ENCODE assay signal across 23 mouse cellular contexts in the genomic region with DNA sequence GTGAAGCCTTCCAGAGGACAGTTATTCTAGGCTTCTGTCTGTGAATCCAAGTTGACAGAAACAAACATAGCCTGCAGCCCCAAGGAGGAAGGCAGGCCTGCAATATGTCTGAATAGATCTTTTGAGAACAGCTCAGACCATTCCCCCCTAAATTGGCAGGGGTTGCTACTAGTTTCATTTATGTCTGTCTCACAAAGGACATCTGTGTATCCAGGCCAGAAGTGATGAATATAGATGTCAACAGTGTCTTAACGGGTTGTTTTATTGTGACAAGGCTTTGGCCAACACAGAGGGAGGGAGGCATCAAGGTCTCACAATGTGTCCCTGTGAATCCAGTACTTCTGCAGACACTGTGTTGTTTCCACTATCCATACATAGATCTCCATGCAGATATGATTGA. TPM values are rescaled to one million over a fixed set of nuclear protein-coding genes. Genes with fewer than 3 reads are reported as not detected.
DNase-seq lines count a peak whose midpoint lies in the region; ATAC-seq and TF ChIP-seq lines count a peak whose summit lies in the region.
"Had no signal": no experiment of that assay in that cellular context is flagged by ENCODE, and none has a peak within 500 bp of the region (broad histone marks: within the 10 kb centered on the region; RNA-seq: fewer than 3 reads in every experiment).

No protein-coding gene starts in this region.

- H3K4me3 ChIP-seq in hindbrain, postnatal 0 days (ENCODE audit: low read length): no peak overlapping the region
- H3K4me3 ChIP-seq in hindbrain, embryonic 12.5 days: no peak overlapping the region
- no peak overlapping the region for H3K4me3 ChIP-seq in neural tube, embryonic 15.5 days (replicated peaks)
- H3K4me3 ChIP-seq: embryonic facial prominence, embryonic 13.5 days; forebrain, embryonic 13.5 days; gastrocnemius, adult 2 months; heart, embryonic 13.5 days had no signal

- H3K36me3 ChIP-seq in hindbrain, postnatal 0 days (ENCODE audit: insufficient read depth, low read length): no peaks in the 10 kb centered on the region
- no peaks in the 10 kb centered on the region for H3K36me3 ChIP-seq in hindbrain, embryonic 12.5 days
- H3K36me3 ChIP-seq in neural tube, embryonic 15.5 days: no peaks in the 10 kb centered on the region
- H3K36me3 ChIP-seq: embryonic facial prominence, embryonic 13.5 days; heart, embryonic 13.5 days had no signal

- no peak overlapping the region for H3K4me2 ChIP-seq in hindbrain, postnatal 0 days (ENCODE audit: low read depth, low read length)
- no peak overlapping the region for H3K4me2 ChIP-seq in hindbrain, embryonic 12.5 days (replicated peaks)
- H3K4me2 ChIP-seq in neural tube, embryonic 15.5 days: no peak overlapping the region
- H3K4me2 ChIP-seq: embryonic facial prominence, embryonic 13.5 days; forebrain, embryonic 13.5 days; heart, embryonic 13.5 days had no signal

- no peak overlapping the region for H3K9ac ChIP-seq in hindbrain, postnatal 0 days (replicated peaks; ENCODE audit: low read length)
- H3K9ac ChIP-seq in hindbrain, embryonic 12.5 days: no peak overlapping the region
- H3K9ac ChIP-seq in neural tube, embryonic 15.5 days (replicated peaks): no peak overlapping the region
- H3K9ac ChIP-seq: embryonic facial prominence, embryonic 13.5 days; forebrain, embryonic 13.5 days; heart, embryonic 13.5 days had no signal

- DNase-seq in heart, adult 11 months: peak; percentile 17
- DNase-seq in heart, postnatal 10 days: no peak
- peak; percentile 14 for DNase-seq in hindbrain, postnatal 0 days (ENCODE audit: low spot score)
- DNase-seq in neural tube, embryonic 10.5 days (ENCODE audit: extremely low spot score, low spot score): no peak
- no peak for DNase-seq in kidney, postnatal 25 days
- DNase-seq: adrenal gland, adult 8-10 months; adrenal gland, postnatal 36 days; cerebellum, adult 11-12 months; cerebellum, adult 9-10 months; gastrocnemius, adult 2 months; gastrocnemius, postnatal 25 days; heart, postnatal 4 days; kidney, adult 8-10 months had no signal

- no peak for TF ChIP-seq CTCF in hindbrain, postnatal 0 days (IDR thresholded peaks at IDR 0.05; ENCODE audit: low read depth)

- ATAC-seq in hindbrain, postnatal 0 days: peak; percentile 86
- ATAC-seq in hindbrain, embryonic 12.5 days (ENCODE audit: low FRiP score): no peak
- peak; percentile 38; the same call in 1 of the 2 replicates for ATAC-seq in neural tube, embryonic 15.5 days (ENCODE audit: low FRiP score)
- ATAC-seq: inflammation-experienced regulatory T-cells, adult 6 months; intestine, postnatal 0 days had no signal

- no peaks in the 10 kb centered on the region for H3K27me3 ChIP-seq in hindbrain, postnatal 0 days (ENCODE audit: insufficient read depth, low read length)
- no peaks in the 10 kb centered on the region for H3K27me3 ChIP-seq in hindbrain, embryonic 12.5 days
- H3K27me3 ChIP-seq in neural tube, embryonic 15.5 days (replicated peaks): no peaks in the 10 kb centered on the region
- H3K27me3 ChIP-seq: embryonic facial prominence, embryonic 13.5 days; forebrain, embryonic 13.5 days; heart, embryonic 13.5 days had no signal

- no peaks in the 10 kb centered on the region for H3K9me3 ChIP-seq in hindbrain, postnatal 0 days (ENCODE audit: low read length)
- no peaks in the 10 kb centered on the region for H3K9me3 ChIP-seq in hindbrain, embryonic 12.5 days (replicated peaks)
- no peaks in the 10 kb centered on the region for H3K9me3 ChIP-seq in neural tube, embryonic 15.5 days (replicated peaks)
- H3K9me3 ChIP-seq: embryonic facial prominence, embryonic 13.5 days; forebrain, embryonic 13.5 days; heart, embryonic 13.5 days had no signal

- H3K27ac ChIP-seq in hindbrain, postnatal 0 days: peak overlapping the region; percentile 38; the same call in 1 of the 2 replicates
- no peak overlapping the region for H3K27ac ChIP-seq in hindbrain, embryonic 12.5 days
- H3K27ac ChIP-seq in neural tube, embryonic 15.5 days (replicated peaks): no peak overlapping the region
- H3K27ac ChIP-seq: embryonic facial prominence, embryonic 13.5 days; forebrain, embryonic 13.5 days; gastrocnemius, adult 2 months; heart, embryonic 13.5 days had no signal

- intact Hi-C loops in heart, postnatal 10 days (cut with DNase I): no loop called here

- 54% methylated on average over 1 of the region's 1 CpGs for WGBS in hindbrain, postnatal 0 days
- 56% methylated on average over 1 of the region's 1 CpGs for WGBS in hindbrain, embryonic 12.5 days
- 57% methylated on average over 1 of the region's 1 CpGs for WGBS in neural tube, embryonic 15.5 days

- H3K4me1 ChIP-seq in hindbrain, postnatal 0 days (ENCODE audit: insufficient read depth, low read length): peaks cover 8% of the 10 kb centered on the region; the same call in 1 of the 2 replicates
- no peaks in the 10 kb centered on the region for H3K4me1 ChIP-seq in hindbrain, embryonic 12.5 days
- H3K4me1 ChIP-seq in neural tube, embryonic 15.5 days: no peaks in the 10 kb centered on the region
- H3K4me1 ChIP-seq: embryonic facial prominence, embryonic 13.5 days; forebrain, embryonic 13.5 days; heart, embryonic 13.5 days had no signal

RNA-seq across cellular contexts. Expression of a gene that starts 23.8 kb away (rescaled TPM):
- not detected for total RNA-seq in heart, postnatal 10 days (2021)
- not detected in 2 replicates for total RNA-seq in hindbrain, postnatal 0 days (2014; rRNA removed)
- not detected in 2 replicates for polyA plus RNA-seq in hindbrain, postnatal 0 days (2015; fragmentation: Nextera tagmentation; extraction: Ambion mirVana)
- not detected in 2 replicates for polyA plus RNA-seq in hindbrain, embryonic 12.5 days (2016; fragmentation: Nextera tagmentation; extraction: Ambion mirVana)
- polyA plus RNA-seq in neural tube, embryonic 15.5 days (2015; fragmentation: Nextera tagmentation; extraction: Ambion mirVana): 0.17 TPM in 1 of 2 replicates, not detected in the other
- total RNA-seq: adrenal gland, postnatal 36 days; ES-E14; gastrocnemius, adult 2 months; gastrocnemius, postnatal 25 days; granulocyte monocyte progenitor cell, adult 5-6 weeks; heart, postnatal 4 days had no signal
- polyA plus RNA-seq: embryonic facial prominence, embryonic 13.5 days; forebrain, embryonic 13.5 days; heart, embryonic 13.5 days; heart, postnatal 0 days; inflammation-experienced regulatory T-cells, adult 6 months had no signal

Comparison
In these comparisons a context has a peak if more than half of its experiments do, and no peak if none do; other contexts are left out.
1. DNase-seq: peak in heart, adult 11 months (single experiment) and hindbrain, postnatal 0 days (single experiment); none in heart, postnatal 10 days (0 of 2), neural tube, embryonic 10.5 days (single experiment) and kidney, postnatal 25 days (0 of 2).